Mouse (Mus musculus) thymus, adult 2 months (tissue): ENCODE data around the gene Carmil1. TPM values are rescaled to one million over a fixed set of nuclear protein-coding genes. Genes with fewer than 3 reads are reported as not detected.

Source experiments
- DNase-seq: peaks from one replicate; pipeline ENCODE4 v3.0.0; 2021
- H3K27ac ChIP-seq: fragments of 200-500 bp; 2 replicates; pipeline ENCODE4 v1.5.1; 2012; ENCODE audit warnings: low read length, control low read depth; ENCODE audit not compliant: control insufficient read depth, insufficient read depth
- H3K27me3 ChIP-seq: fragments of 200-500 bp; 2 replicates; pipeline ENCODE4 v1.6.1; 2012; ENCODE audit warnings: mild to moderate bottlenecking, low read length, moderate library complexity, mixed read lengths; ENCODE audit not compliant: control insufficient read depth, insufficient read depth
- H3K36me3 ChIP-seq: fragments of 200-500 bp; 2 replicates; pipeline ENCODE4 v1.6.1; 2012; ENCODE audit warnings: mild to moderate bottlenecking, low read length, moderate library complexity; ENCODE audit not compliant: control insufficient read depth, insufficient read depth
- H3K4me1 ChIP-seq: fragments of 200-500 bp; replicated peaks from 2 replicates; pipeline ENCODE4 v1.6.1; 2012; ENCODE audit warnings: low read length; ENCODE audit not compliant: control insufficient read depth, insufficient read depth
- H3K4me3 ChIP-seq: fragments of 200-500 bp; 2 replicates; pipeline ENCODE4 v1.5.1; 2012; ENCODE audit warnings: mild to moderate bottlenecking, low read length, control low read depth, moderate library complexity; ENCODE audit not compliant: control insufficient read depth, insufficient read depth
- CTCF ChIP-seq: fragments of 200-500 bp; IDR thresholded peaks from 2 replicates; pipeline ENCODE4 v1.5.1; 2012; ENCODE audit warnings: mild to moderate bottlenecking, control low read depth, low read length, moderate library complexity, borderline replicate concordance; ENCODE audit not compliant: control insufficient read depth, poor library complexity, insufficient read depth; ENCODE audit errors: extremely low read depth
- POLR2A ChIP-seq: fragments of 200-500 bp; IDR thresholded peaks from 2 replicates; pipeline ENCODE4 v1.6.1; 2012; ENCODE audit warnings: mild to moderate bottlenecking, low read length, control low read depth, moderate library complexity; ENCODE audit not compliant: control insufficient read depth, poor library complexity, insufficient read depth; ENCODE audit errors: extremely low read depth
- WGBS: fragments of 180-500 bp; shearing (Covaris S2); methylation state at CpG from one replicate; pipeline ENCODE4 v1.1.7; 2018; 5-methylcytosine and 5-hydroxymethylcytosine counted together
- polyA plus RNA-seq: library from polyadenylated mRNA; depleted of rRNA; stranded (reverse); fragments of >200 nt; gene quantifications from 2 replicates; pipeline ENCODE4 v1.2.3, GENCODE M21; 2012

Carmil1 gene
- polyA plus RNA-seq, 1 experiment: 2.1 TPM

DNA sequence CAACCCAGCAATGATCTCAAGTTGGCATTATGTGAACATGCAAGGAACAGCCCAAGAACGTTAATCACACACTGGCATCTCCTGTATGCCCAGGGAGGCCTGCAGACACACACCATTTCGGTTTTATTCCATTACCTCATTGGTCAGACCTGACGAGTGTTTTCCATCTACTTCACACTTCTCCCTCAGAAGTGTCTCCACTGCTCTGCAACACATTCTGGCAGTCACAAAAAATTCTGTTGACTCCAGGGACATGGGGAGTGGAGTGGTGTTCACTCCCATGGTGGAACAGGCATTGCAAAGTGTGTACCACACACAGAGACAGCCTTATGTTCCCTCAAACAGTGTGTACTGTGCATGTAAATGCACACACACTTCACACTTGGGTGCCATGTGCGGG lies 40.2 kb downstream of the Carmil1 start:
- no peaks in the 10 kb centered on the region for H3K36me3 ChIP-seq
- no peaks in the 10 kb centered on the region for H3K4me1 ChIP-seq
- no peak overlapping the region for H3K4me3 ChIP-seq
- no peak overlapping the region for H3K27ac ChIP-seq
- TF ChIP-seq CTCF (no peak), POLR2A (no peak)
- no peaks in the 10 kb centered on the region for H3K27me3 ChIP-seq
- WGBS: 80% methylated on average over 4 of the region's 4 CpGs
- no peak for DNase-seq

- Histone ChIP-seq H3K4me1 (no peaks in the 10 kb centered on the region), H3K4me3 (no peak overlapping the region), H3K27me3 (no peaks in the 10 kb centered on the region), H3K36me3 (no peaks in the 10 kb centered on the region), H3K27ac (no peak overlapping the region)
- no peak for DNase-seq
- WGBS: 82% methylated on average over 3 of the region's 3 CpGs
- TF ChIP-seq CTCF (no peak), POLR2A (no peak)
Observed at GRCm38 (mm10) chr13:24238456-24239120, 42.0 kb downstream of the Carmil1 start.

- Histone ChIP-seq H3K4me1 (no peaks in the 10 kb centered on the region), H3K4me3 (no peak overlapping the region), H3K27me3 (no peaks in the 10 kb centered on the region), H3K27ac (no peak overlapping the region), H3K36me3 (no peaks in the 10 kb centered on the region)
- DNase-seq: no peak
- WGBS: 95% methylated on average over 4 of the region's 4 CpGs
- TF ChIP-seq POLR2A (no peak), CTCF (no peak)
Observed at GRCm38 (mm10) chr13:24236736-24237135, 43.9 kb downstream of the Carmil1 start.

DNA sequence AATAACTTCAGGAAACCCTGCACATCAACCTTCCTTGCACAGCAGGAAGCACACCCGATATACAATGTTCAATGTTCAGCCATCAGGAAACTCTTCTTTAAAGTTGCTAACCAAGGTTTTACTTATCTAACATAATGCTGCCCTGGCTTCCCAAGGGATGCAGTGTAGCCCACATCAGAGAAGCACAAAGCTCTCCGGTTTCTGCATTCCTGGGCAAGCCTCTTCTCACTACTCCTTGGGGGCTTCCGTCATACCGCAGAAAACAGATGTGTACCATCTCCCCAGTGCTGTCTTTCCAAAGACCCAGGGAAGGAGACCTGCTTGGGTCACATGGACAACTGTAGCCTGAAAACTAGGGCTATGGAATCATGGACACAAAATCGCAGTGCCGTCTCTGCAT lies 47.8 kb downstream of the Carmil1 start:
- no peaks in the 10 kb centered on the region for H3K4me1 ChIP-seq
- 53% methylated on average over 6 of the region's 6 CpGs for WGBS
- H3K36me3 ChIP-seq: no peaks in the 10 kb centered on the region
- no peak overlapping the region for H3K4me3 ChIP-seq
- DNase-seq: no peak
- no peak overlapping the region for H3K27ac ChIP-seq
- no peaks in the 10 kb centered on the region; the same call in 1 of the 2 replicates for H3K27me3 ChIP-seq
- no peak for TF ChIP-seq POLR2A

- TF ChIP-seq CTCF (no peak), POLR2A (no peak)
- DNase-seq: no peak
- Histone ChIP-seq H3K27ac (no peak overlapping the region), H3K27me3 (no peaks in the 10 kb centered on the region; the same call in 1 of the 2 replicates), H3K4me1 (no peaks in the 10 kb centered on the region), H3K36me3 (no peaks in the 10 kb centered on the region), H3K4me3 (no peak overlapping the region)
- 95% methylated on average over 10 of the region's 10 CpGs for WGBS
Observed at GRCm38 (mm10) chr13:24231746-24232483, 48.7 kb downstream of the Carmil1 start.

DNA sequence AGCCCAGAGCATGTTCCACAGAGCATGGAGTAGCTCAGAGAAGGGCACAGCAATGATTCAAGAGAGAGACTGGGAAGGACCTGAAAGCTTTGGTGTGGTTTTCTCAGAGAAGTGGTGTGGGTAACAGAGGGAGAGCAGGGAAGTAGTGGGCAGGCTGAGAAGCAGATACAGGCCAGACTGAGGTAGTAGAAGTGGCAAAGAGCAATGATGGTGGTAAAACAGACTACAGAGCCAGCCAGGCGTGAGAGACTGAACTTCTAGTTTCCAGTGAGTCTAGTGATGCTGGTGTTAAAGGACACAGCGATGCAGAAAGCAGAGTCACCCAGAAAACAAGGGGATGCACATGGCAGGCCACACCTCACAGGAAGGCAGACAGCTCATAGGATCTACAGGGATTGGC lies 49.4 kb downstream of the Carmil1 start:
- Histone ChIP-seq H3K4me3 (no peak overlapping the region), H3K27me3 (no peaks in the 10 kb centered on the region; the same call in 1 of the 2 replicates), H3K27ac (no peak overlapping the region), H3K4me1 (no peaks in the 10 kb centered on the region), H3K36me3 (no peaks in the 10 kb centered on the region)
- 27% methylated on average over 2 of the region's 2 CpGs for WGBS
- no peak for DNase-seq
- TF ChIP-seq CTCF: no peak
- no peak for TF ChIP-seq POLR2A

DNA sequence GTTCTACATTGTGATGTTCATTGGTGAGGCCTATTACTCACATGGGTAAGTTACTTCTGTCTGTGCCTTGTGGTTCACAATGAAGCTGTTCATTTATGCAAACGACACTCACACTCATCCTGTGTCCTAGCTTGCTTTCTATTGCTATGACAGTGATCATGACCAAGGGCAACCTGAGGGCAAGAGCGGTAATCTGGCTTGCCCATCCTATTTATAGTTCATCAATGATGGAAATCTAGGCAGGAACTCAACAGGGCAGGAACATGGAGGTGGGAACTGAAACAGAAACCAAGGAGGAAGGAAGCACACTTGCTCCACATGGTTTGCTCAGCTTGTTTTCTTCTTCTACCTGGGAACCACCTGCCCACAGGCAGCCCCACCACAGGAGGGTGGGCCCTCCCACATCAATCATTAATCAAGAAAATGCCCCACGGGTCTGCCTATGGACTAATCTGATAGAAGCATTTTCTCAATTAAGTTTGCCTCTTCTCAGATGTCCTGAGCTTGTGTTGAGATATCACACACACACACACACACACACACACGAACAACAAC lies 50.0 kb downstream of the Carmil1 start:
- Histone ChIP-seq H3K36me3 (no peaks in the 10 kb centered on the region), H3K27ac (no peak overlapping the region), H3K4me3 (no peak overlapping the region), H3K4me1 (no peaks in the 10 kb centered on the region), H3K27me3 (no peaks in the 10 kb centered on the region; the same call in 1 of the 2 replicates)
- no peak for DNase-seq
- WGBS: 20% methylated on average over 4 of the region's 4 CpGs
- TF ChIP-seq POLR2A: no peak
- TF ChIP-seq CTCF: no peak
